Mouse (Mus musculus): Measurements from ENCODE around the gene Hand2. TPM values are rescaled to one million over a fixed set of nuclear protein-coding genes. Genes with fewer than 3 reads are reported as not detected.

Gene Hand2
- polyA plus RNA-seq, 1 experiment = not detected

DNA sequence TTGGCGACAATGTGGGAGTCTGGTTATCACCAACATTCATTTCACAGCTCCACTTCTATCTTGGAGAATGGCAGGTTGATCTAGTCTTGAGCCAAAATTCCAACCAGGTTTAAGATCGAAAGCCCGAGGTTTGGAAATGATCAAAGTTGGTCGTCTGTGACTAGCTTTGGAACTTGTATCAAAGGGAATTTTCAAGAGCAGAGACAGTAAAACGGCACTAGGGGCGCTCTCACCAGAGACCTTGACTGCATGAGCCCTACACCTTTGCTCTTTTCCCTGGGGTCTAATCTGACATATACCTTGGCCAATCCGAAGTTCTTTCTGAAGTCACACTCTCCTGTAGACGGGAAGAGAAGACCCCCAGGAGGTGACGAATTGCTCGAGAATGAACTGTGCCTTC lies 6.6 kb upstream of the Hand2 start:
- no peak for TF ChIP-seq POLR2A (IDR thresholded peaks at IDR 0.05; ENCODE audit: extremely low read depth, insufficient read depth, low read length)
- no peak for TF ChIP-seq CTCF (IDR thresholded peaks at IDR 0.05; ENCODE audit: extremely low read depth, insufficient read depth, low read length)
- no peaks in the 10 kb centered on the region for H3K4me1 ChIP-seq (ENCODE audit: control insufficient read depth, insufficient read depth, low read length)
- no peak overlapping the region for H3K27ac ChIP-seq (ENCODE audit: insufficient read depth, low read length)
- H3K4me3 ChIP-seq (ENCODE audit: insufficient read depth, low read length) = no peak overlapping the region

DNA sequence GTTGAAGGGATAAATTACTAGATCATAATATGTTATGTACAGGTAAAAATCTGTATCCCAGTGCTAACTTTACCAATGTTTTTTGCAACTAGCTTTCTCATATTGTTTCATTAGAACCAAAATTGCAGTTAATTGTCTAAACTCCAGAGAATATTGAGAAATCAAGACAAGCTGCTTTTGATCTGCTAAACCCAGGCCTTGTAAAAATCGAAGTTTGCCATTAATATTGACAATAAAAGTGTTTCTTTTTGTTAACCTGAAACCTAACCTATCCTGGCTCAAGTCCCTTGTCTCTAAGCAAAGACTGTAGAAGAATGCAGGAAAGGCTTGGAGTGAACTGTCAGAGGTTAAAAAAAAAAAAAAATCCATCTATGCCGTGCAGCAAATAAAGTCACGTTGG lies 5.3 kb upstream of the Hand2 start:
- Histone ChIP-seq H3K27ac (ENCODE audit: insufficient read depth, low read length) (no peak overlapping the region), H3K4me1 (ENCODE audit: control insufficient read depth, insufficient read depth, low read length) (no peaks in the 10 kb centered on the region), H3K4me3 (ENCODE audit: insufficient read depth, low read length) (no peak overlapping the region)
- TF ChIP-seq POLR2A (IDR thresholded peaks at IDR 0.05; ENCODE audit: extremely low read depth, insufficient read depth, low read length) = no peak

DNA sequence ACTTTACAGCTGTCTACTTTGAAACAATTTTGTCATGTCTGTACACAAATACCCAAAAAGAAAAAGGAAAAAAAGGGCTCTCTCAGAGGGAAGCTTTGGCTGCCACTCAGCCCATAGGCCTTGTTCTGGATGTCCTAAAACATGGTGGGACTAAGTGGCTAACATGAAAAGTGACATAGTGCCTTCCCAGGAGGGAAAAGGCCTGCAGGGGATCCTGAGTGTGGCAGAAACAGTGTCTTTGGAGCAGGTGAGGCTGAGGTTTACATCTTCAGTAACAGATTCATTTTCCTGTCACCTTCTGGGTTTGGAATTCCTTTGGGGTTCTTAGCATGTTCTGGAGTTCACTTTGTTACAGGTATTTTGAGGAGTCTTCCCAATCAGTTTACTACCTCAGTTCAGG lies 3.7 kb upstream of the Hand2 start:
- Histone ChIP-seq H3K4me3 (ENCODE audit: insufficient read depth, low read length) (no peak overlapping the region), H3K4me1 (ENCODE audit: control insufficient read depth, insufficient read depth, low read length) (no peaks in the 10 kb centered on the region), H3K27ac (ENCODE audit: insufficient read depth, low read length) (no peak overlapping the region)
- TF ChIP-seq POLR2A (IDR thresholded peaks at IDR 0.05; ENCODE audit: extremely low read depth, insufficient read depth, low read length) (no peak), CTCF (IDR thresholded peaks at IDR 0.05; ENCODE audit: extremely low read depth, insufficient read depth, low read length) (no peak)

DNA sequence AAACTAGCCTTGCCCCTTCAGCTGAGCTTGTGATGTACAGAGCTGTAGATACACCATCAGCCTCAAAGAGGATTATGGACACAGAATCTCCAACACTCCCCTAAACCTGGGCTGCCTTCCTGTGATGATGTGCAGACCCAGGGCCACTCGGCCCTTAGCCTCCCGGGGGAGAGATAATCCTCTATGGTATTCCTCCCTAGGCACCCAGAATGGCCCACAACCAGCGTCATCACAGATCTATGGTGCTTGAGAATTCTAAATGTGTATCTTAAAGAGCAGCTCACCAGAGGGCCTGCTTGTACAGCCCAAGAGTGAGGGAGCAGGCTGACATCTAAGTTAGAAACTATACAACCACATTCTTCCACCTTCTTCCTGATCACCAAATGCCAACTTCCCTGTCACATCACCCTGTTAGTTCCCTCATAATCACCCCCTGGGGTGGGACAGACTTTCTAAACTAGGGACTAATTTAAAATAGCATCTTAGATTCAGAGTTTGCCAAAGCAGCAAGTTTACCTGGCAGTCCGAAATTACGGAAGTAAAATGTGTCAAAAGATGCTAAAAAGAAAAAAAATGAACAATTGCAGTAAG lies 2.8 kb upstream of the Hand2 start:
- Histone ChIP-seq H3K27ac (ENCODE audit: insufficient read depth, low read length) (no peak overlapping the region), H3K4me3 (ENCODE audit: insufficient read depth, low read length) (no peak overlapping the region), H3K4me1 (ENCODE audit: control insufficient read depth, insufficient read depth, low read length) (no peaks in the 10 kb centered on the region)
- no peak for TF ChIP-seq CTCF (IDR thresholded peaks at IDR 0.05; ENCODE audit: extremely low read depth, insufficient read depth, low read length)
- no peak for TF ChIP-seq POLR2A (IDR thresholded peaks at IDR 0.05; ENCODE audit: extremely low read depth, insufficient read depth, low read length)

- H3K4me3 ChIP-seq (ENCODE audit: insufficient read depth, low read length) = no peak overlapping the region
- H3K4me1 ChIP-seq (ENCODE audit: control insufficient read depth, insufficient read depth, low read length) = no peaks in the 10 kb centered on the region
- TF ChIP-seq CTCF (IDR thresholded peaks at IDR 0.05; ENCODE audit: extremely low read depth, insufficient read depth, low read length) (no peak), POLR2A (IDR thresholded peaks at IDR 0.05; ENCODE audit: extremely low read depth, insufficient read depth, low read length) (no peak)
- H3K27ac ChIP-seq (ENCODE audit: insufficient read depth, low read length) = no peak overlapping the region
Observed at GRCm38 (mm10) chr8:57319092-57319980, 1.4 kb upstream of the Hand2 start.

GRCm38 (mm10) chr8:57319981-57320585 lies 700 bp upstream of the Hand2 start:
- no peak overlapping the region for H3K4me3 ChIP-seq (ENCODE audit: insufficient read depth, low read length)
- no peaks in the 10 kb centered on the region for H3K4me1 ChIP-seq (ENCODE audit: control insufficient read depth, insufficient read depth, low read length)
- H3K27ac ChIP-seq (ENCODE audit: insufficient read depth, low read length) = no peak overlapping the region
- TF ChIP-seq CTCF (IDR thresholded peaks at IDR 0.05; ENCODE audit: extremely low read depth, insufficient read depth, low read length) (no peak), POLR2A (IDR thresholded peaks at IDR 0.05; ENCODE audit: extremely low read depth, insufficient read depth, low read length) (no peak)

DNA sequence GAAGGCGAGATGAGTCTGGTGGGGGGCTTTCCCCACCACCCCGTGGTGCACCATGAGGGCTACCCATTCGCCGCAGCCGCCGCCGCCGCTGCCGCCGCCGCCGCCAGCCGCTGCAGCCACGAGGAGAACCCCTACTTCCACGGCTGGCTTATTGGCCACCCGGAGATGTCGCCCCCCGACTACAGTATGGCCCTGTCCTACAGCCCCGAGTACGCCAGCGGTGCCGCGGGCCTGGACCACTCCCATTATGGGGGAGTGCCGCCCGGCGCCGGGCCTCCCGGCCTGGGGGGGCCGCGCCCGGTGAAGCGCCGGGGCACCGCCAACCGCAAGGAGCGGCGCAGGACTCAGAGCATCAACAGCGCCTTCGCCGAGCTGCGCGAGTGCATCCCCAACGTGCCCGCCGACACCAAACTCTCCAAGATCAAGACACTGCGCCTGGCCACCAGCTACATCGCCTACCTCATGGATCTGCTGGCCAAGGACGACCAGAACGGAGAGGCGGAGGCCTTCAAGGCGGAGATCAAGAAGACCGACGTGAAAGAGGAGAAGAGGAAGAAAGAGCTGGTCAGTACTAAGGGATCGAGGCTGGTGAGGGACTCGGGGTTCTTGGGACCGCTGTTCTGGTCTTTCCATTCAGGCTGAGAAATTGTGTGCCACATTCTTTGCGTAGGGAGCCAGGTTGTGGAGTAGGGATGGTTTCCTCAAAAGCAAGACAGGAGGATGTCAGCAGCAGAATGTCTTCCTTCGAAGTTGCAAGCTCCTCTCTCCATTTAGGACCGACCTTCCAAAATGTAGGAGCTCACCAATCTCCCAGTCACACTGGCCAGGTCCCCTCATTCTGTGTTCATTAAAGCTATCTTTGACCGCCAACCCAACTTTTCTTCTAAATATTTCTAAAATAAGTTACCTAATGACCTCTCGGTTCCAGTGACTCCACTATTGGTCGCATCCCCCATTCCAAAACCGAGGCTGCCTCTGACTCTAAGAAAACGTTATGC lies 1.4 kb downstream of the Hand2 start:
- no peak overlapping the region for H3K4me3 ChIP-seq (ENCODE audit: insufficient read depth, low read length)
- H3K27ac ChIP-seq (ENCODE audit: insufficient read depth, low read length) = no peak overlapping the region
- TF ChIP-seq CTCF (IDR thresholded peaks at IDR 0.05; ENCODE audit: extremely low read depth, insufficient read depth, low read length) (no peak), POLR2A (IDR thresholded peaks at IDR 0.05; ENCODE audit: extremely low read depth, insufficient read depth, low read length) (no peak)
- H3K4me1 ChIP-seq (ENCODE audit: control insufficient read depth, insufficient read depth, low read length) = no peaks in the 10 kb centered on the region

- Histone ChIP-seq H3K4me3 (ENCODE audit: insufficient read depth, low read length) (no peak overlapping the region), H3K27ac (ENCODE audit: insufficient read depth, low read length) (no peak overlapping the region), H3K4me1 (ENCODE audit: control insufficient read depth, insufficient read depth, low read length) (no peaks in the 10 kb centered on the region)
- TF ChIP-seq POLR2A (IDR thresholded peaks at IDR 0.05; ENCODE audit: extremely low read depth, insufficient read depth, low read length) (no peak), CTCF (IDR thresholded peaks at IDR 0.05; ENCODE audit: extremely low read depth, insufficient read depth, low read length) (no peak)
Observed at GRCm38 (mm10) chr8:57322961-57323941, 2.5 kb downstream of the Hand2 start.

Data from cortical plate, adult 2 months (tissue).